Comparison of ENCODE assay signal across 8 mouse cellular contexts in genomic region chr17:25832436-25833290, GRCm38 (mm10). TPM values are rescaled to one million over a fixed set of nuclear protein-coding genes. Genes with fewer than 3 reads are reported as not detected.
DNase-seq lines count a peak whose midpoint lies in the region; ATAC-seq lines count a peak whose summit lies in the region.

No protein-coding gene starts in this region.

- peaks cover 45% of the 10 kb centered on the region for H3K4me1 ChIP-seq in hindbrain, embryonic 11.5 days (replicated peaks; ENCODE audit: control insufficient read depth, insufficient read depth, low read length)

- peaks cover 8% of the 10 kb centered on the region; the same call in 1 of the 2 replicates for H3K36me3 ChIP-seq in hindbrain, embryonic 11.5 days (ENCODE audit: control insufficient read depth, insufficient read depth, low read length)

- DNase-seq in MEL-GATA-1-ER (ENCODE audit: extremely low read depth, low read depth): peak; percentile 92
- peak; percentile 99 for DNase-seq in cerebellum, adult 8-10 months
- DNase-seq in hindbrain, embryonic 11.5 days (ENCODE audit: low spot score): peak; percentile 99
- DNase-seq in layer of hippocampus, postnatal 10 days (ENCODE audit: low spot score in 2 of 2): peak; percentile 99
- DNase-seq in lung, postnatal 10 days: peak; percentile 100
- peak; percentile 99 for DNase-seq in ovary, postnatal 36 days (ENCODE audit: low spot score)
- peak; percentile 97 for DNase-seq in thymus, postnatal 25 days

- peak overlapping the region; percentile 94 for H3K27ac ChIP-seq in hindbrain, embryonic 11.5 days (ENCODE audit: low read depth, low read length)

- H3K4me3 ChIP-seq in hindbrain, embryonic 11.5 days (ENCODE audit: low read depth, low read length): peak overlapping the region; percentile 83

- no peaks in the 10 kb centered on the region for H3K9me3 ChIP-seq in hindbrain, embryonic 11.5 days (ENCODE audit: control insufficient read depth, low read length)

- H3K4me2 ChIP-seq in hindbrain, embryonic 11.5 days (replicated peaks; ENCODE audit: low read depth, low read length): peak overlapping the region; percentile 91

- ATAC-seq in frontal cortex, adult (ENCODE audit: low TSS enrichment): peak; percentile 62
- ATAC-seq in hindbrain, embryonic 11.5 days (ENCODE audit: low FRiP score): peak; percentile 90

- 0% methylated on average over 71 of the region's 77 CpGs for WGBS in hindbrain, embryonic 11.5 days

- peak overlapping the region; percentile 79 for H3K9ac ChIP-seq in hindbrain, embryonic 11.5 days (ENCODE audit: low read depth, low read length)

- no peaks in the 10 kb centered on the region for H3K27me3 ChIP-seq in hindbrain, embryonic 11.5 days (ENCODE audit: control insufficient read depth, insufficient read depth, low read length)

RNA-seq across cellular contexts. Expression of gene Stub1, which starts 0.5 kb away (rescaled TPM):
- polyA plus RNA-seq in hindbrain, embryonic 11.5 days (2014; fragmentation: Nextera tagmentation; extraction: Ambion mirVana): 290 and 306 TPM in 2 replicates
- 100 to 1,000 TPM; 168 to 169 TPM for total RNA-seq in layer of hippocampus, postnatal 10 days (2021)

RNA-seq across cellular contexts. Expression of gene Jmjd8, which starts 4.0 kb away (rescaled TPM):
- 46.3 and 54.0 TPM in 2 replicates for polyA plus RNA-seq in hindbrain, embryonic 11.5 days (2014; fragmentation: Nextera tagmentation; extraction: Ambion mirVana)
- 10 to 100 TPM; 55.4 to 56.9 TPM for total RNA-seq in layer of hippocampus, postnatal 10 days (2021)

RNA-seq across cellular contexts. Expression of gene Rhbdl1, which starts 4.4 kb away (rescaled TPM):
- polyA plus RNA-seq in hindbrain, embryonic 11.5 days (2014; fragmentation: Nextera tagmentation; extraction: Ambion mirVana): 3.1 TPM in 2 replicates
- total RNA-seq in layer of hippocampus, postnatal 10 days (2021): 10 to 100 TPM; 80.6 to 99.3 TPM

RNA-seq across cellular contexts. Expression of gene Gm20683, which starts 8.9 kb away (rescaled TPM):
- polyA plus RNA-seq in hindbrain, embryonic 11.5 days (2014; fragmentation: Nextera tagmentation; extraction: Ambion mirVana): 1.3 and 1.7 TPM in 2 replicates
- total RNA-seq in layer of hippocampus, postnatal 10 days (2021): 10 to 100 TPM; 30.9 to 36.3 TPM

RNA-seq across cellular contexts. Expression of gene Wdr24, which starts 9.2 kb away (rescaled TPM):
- polyA plus RNA-seq in hindbrain, embryonic 11.5 days (2014; fragmentation: Nextera tagmentation; extraction: Ambion mirVana): 22.0 and 23.5 TPM in 2 replicates
- 10 to 100 TPM; 21.0 to 24.1 TPM for total RNA-seq in layer of hippocampus, postnatal 10 days (2021)

Comparison
In these comparisons a context has a peak if more than half of its experiments do, and no peak if none do; other contexts are left out.
1. Peak in every context shown above with its lines: DNase-seq, ATAC-seq, H3K4me3 ChIP-seq and H3K27ac ChIP-seq.